ENCODE assay signal across 8 mouse cellular contexts in genomic region chr9:99568347-99569070, GRCm38 (mm10). TPM values are rescaled to one million over a fixed set of nuclear protein-coding genes. Genes with fewer than 3 reads are reported as not detected.
A peak's percentile ranks its signal among the peaks of the same experiment; 100 is the strongest.
DNase-seq lines count a peak whose midpoint lies in the region; ATAC-seq lines count a peak whose summit lies in the region.

TSS of gene Armc8 (minus strand) at chr9:99568899.

- DNase-seq in adipocyte (ENCODE audit: low spot score): peak; percentile 88
- peak; percentile 91 for DNase-seq in embryo, embryonic 10 days (ENCODE audit: low spot score)
- peak; percentile 89 for DNase-seq in gastrocnemius, postnatal 14 days
- peak; percentile 84 to 94 for DNase-seq in left cerebral cortex, postnatal 10 days (ENCODE audit: extremely low spot score in 1 of 2, low spot score in 2 of 2)
- DNase-seq in right cerebral cortex, postnatal 25 days: peak; percentile 88
- peak; percentile 89 to 90 for DNase-seq in urinary bladder, postnatal 4 days (ENCODE audit: low spot score in 2 of 2)

- intact Hi-C loops in gastrocnemius, postnatal 14 days (cut with DNase I; ENCODE audit: low total_unique reads): no loop called here
- intact Hi-C loops in left cerebral cortex, postnatal 10 days (cut with DNase I): no loop called here

- peak; percentile 91 for ATAC-seq in inflammation-experienced regulatory T-cells, adult 6 months
- ATAC-seq in megakaryocyte-erythroid progenitor cell, adult 5-6 weeks (replicated peaks; ENCODE audit: low FRiP score, low TSS enrichment, poor library complexity, severe bottlenecking): peak; percentile 92

RNA-seq across cellular contexts. Expression of gene Armc8, which starts in this region (rescaled TPM):
- 10 to 100 TPM; 25.3 to 25.9 TPM for total RNA-seq in gastrocnemius, postnatal 14 days (2021)
- polyA plus RNA-seq in inflammation-experienced regulatory T-cells, adult 6 months (2017; shearing (Covaris generic)): 10 to 100 TPM; 23.7 to 33.3 (median 28.2) TPM
- 10 to 100 TPM; 60.3 to 61.5 TPM for total RNA-seq in left cerebral cortex, postnatal 10 days (2021)
- 25.3 and 33.9 TPM in 2 replicates for total RNA-seq in megakaryocyte-erythroid progenitor cell, adult 5-6 weeks (2014; fragmentation: Nextera tagmentation)
- total RNA-seq in megakaryocyte-erythroid progenitor cell, adult 5-6 weeks (2017): 24.7 and 33.1 TPM in 2 replicates

Comparison
In these comparisons a context has a peak if more than half of its experiments do, and no peak if none do; other contexts are left out.
1. Peak in every context shown above with its lines: DNase-seq and ATAC-seq.